Mouse (Mus musculus) bone marrow macrophage, adult 2 months (primary cell): ENCODE results near the gene Kcnk7. TPM values are rescaled to one million over a fixed set of nuclear protein-coding genes. Genes with fewer than 3 reads are reported as not detected.

Experiments
- H3K27ac ChIP-seq: 2 replicates; pipeline ENCODE4 v1.5.1; 2012; ENCODE audit warnings: low read depth, low read length; ENCODE audit not compliant: insufficient read depth
- H3K4me1 ChIP-seq: 2 replicates; pipeline ENCODE4 v1.6.1; 2012; ENCODE audit warnings: low read length; ENCODE audit not compliant: control insufficient read depth, insufficient read depth
- H3K4me3 ChIP-seq: 2 replicates; pipeline ENCODE4 v1.5.1; 2012; ENCODE audit warnings: mild to moderate bottlenecking, low read length, moderate library complexity; ENCODE audit not compliant: insufficient read depth
- CTCF ChIP-seq: IDR thresholded peaks from 2 replicates; pipeline ENCODE4 v1.5.1; 2012; ENCODE audit warnings: low read depth, mild to moderate bottlenecking, low read length, moderate library complexity
- POLR2A ChIP-seq: IDR thresholded peaks from 2 replicates; pipeline ENCODE4 v1.6.1; 2012; ENCODE audit warnings: mild to moderate bottlenecking, low read depth, low read length, borderline replicate concordance
- polyA plus RNA-seq: library from polyadenylated mRNA; stranded (reverse); fragments of >200 nt; gene quantifications from 2 replicates; pipeline ENCODE4 v1.2.4, GENCODE M21; 2012; ENCODE audit not compliant: missing spikeins, insufficient read depth, insufficient read length

Gene Kcnk7
- polyA plus RNA-seq, 1 experiment, result not detected

DNA sequence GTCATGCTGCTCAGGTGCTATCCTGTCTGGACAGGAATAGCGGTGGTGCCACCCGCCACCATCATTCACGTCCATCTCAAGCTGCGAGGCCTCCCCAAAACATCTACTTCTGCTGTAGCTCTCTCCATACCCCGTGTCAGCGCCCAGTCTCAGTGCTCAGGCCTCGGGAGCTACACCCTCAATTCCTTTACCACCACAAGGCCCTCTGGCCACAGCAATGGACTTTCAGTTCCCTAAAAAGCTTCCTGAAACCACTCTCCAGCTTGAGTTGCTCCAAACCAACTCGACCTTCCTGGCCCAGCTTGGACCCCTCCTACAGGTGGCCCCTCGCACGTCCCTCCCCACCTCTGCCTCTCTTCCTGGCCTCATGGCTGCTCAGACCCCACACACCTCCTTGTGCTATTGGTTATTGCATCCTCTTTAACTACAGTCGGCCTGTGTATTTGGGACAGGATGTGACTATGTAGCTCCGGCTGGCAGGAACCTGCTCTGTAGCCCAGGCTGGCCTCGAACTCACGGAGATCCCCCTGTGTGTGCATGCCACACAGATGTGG is 7.8 kb downstream of the Kcnk7 start:
- no peak overlapping the region for H3K4me3 ChIP-seq
- no peak for TF ChIP-seq POLR2A
- TF ChIP-seq CTCF, result no peak
- peak overlapping the region; percentile 80 for H3K27ac ChIP-seq
- H3K4me1 ChIP-seq, result peaks cover 33% of the 10 kb centered on the region

- Histone ChIP-seq H3K4me3 (peak overlapping the region; percentile 26), H3K27ac (peak overlapping the region; percentile 65), H3K4me1 (peaks cover 33% of the 10 kb centered on the region)
- no peak for TF ChIP-seq POLR2A
- no peak for TF ChIP-seq CTCF
Measured at GRCm38 (mm10) chr19:5713255-5713654, 9.1 kb downstream of the Kcnk7 start.

DNA sequence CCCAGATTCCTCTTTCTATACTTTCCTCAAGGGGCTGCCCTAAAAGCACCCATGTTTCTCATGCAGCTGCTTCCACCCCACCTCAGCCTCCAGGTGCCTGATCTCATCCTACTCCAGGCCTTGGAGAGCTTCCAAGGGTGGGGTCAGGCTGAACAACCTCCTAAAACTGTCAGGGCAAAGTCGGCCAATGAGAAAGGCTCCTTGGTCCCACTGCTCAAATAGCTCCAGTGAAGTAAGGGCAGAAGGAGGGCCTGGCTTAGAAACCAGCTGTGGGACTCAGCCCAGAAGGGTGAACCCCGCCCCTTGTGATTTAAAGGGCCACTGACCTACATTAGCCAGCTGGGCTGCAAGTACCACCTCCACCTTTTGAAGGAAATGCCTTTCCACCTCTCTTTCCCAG is 9.6 kb downstream of the Kcnk7 start:
- peaks cover 33% of the 10 kb centered on the region for H3K4me1 ChIP-seq
- TF ChIP-seq CTCF (no peak), POLR2A (no peak)

GRCm38 (mm10) chr19:5715793-5716688 is 11.9 kb downstream of the Kcnk7 start:
- Histone ChIP-seq H3K27ac (no peak overlapping the region), H3K4me1 (peaks cover 28% of the 10 kb centered on the region), H3K4me3 (no peak overlapping the region)
- no peak for TF ChIP-seq CTCF
- TF ChIP-seq POLR2A, result no peak

More for the DNA sequence above, 9.6 kb downstream of the Kcnk7 start:
- Histone ChIP-seq H3K4me3 (peak overlapping the region; percentile 26), H3K27ac (peak overlapping the region; percentile 65)

DNA sequence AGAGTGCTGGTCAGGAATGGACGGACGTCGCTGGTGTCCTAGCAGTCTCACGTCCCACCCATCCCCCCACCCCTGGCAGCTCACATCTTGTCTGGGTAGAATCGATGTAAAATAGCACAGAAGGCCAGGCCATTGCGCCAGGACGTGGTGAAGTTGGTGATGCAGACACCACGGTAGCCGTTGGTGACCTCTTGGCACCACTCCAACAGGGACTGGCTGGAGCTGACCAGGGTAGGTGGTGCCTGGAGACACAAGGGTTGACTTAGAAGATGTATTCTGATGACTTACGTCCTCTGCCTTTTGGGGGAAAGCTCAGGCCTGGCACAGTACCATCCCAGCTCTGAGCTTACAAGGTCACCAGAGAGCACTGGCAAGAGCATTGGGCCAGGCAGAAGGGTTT is 12.8 kb downstream of the Kcnk7 start:
- Histone ChIP-seq H3K4me1 (peaks cover 21% of the 10 kb centered on the region), H3K4me3 (no peak overlapping the region), H3K27ac (no peak overlapping the region)
- TF ChIP-seq CTCF, result no peak
- no peak for TF ChIP-seq POLR2A

GRCm38 (mm10) chr19:5721233-5721632 is 17.1 kb downstream of the Kcnk7 start:
- Histone ChIP-seq H3K4me1 (peaks cover 16% of the 10 kb centered on the region), H3K4me3 (no peak overlapping the region), H3K27ac (no peak overlapping the region)
- TF ChIP-seq POLR2A (no peak), CTCF (no peak)

DNA sequence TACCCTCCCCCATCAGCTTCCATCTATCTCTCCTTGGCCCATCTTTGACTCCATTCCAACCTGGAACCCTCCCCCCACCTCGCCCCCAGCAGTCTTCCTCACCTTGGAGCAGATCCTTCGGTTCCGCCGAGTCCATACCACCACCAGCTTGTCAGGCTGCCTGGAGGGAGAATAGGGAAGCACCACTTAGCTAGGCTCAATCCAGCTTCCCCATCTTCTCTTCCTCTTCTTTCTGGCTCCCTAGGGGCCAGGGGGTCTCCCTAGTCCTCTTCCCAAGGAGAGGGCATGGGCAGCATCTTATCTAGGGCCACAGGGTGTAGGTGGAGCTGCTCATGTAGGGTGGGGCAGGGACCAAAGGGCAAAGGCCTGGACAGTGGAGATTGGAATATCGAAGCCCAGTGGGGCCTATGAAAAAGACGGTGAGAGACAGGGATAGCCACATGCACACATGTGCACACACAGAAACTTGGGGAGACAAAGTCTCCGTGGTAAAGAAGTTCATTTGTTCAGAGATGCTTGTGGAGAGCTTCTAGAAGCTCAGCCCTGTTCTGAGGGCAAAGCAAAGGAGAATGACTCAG is 18.8 kb downstream of the Kcnk7 start:
- TF ChIP-seq POLR2A (no peak), CTCF (no peak)
- peak overlapping the region; percentile 58 for H3K4me3 ChIP-seq
- peaks cover 23% of the 10 kb centered on the region for H3K4me1 ChIP-seq
- H3K27ac ChIP-seq, result peak overlapping the region; percentile 85

DNA sequence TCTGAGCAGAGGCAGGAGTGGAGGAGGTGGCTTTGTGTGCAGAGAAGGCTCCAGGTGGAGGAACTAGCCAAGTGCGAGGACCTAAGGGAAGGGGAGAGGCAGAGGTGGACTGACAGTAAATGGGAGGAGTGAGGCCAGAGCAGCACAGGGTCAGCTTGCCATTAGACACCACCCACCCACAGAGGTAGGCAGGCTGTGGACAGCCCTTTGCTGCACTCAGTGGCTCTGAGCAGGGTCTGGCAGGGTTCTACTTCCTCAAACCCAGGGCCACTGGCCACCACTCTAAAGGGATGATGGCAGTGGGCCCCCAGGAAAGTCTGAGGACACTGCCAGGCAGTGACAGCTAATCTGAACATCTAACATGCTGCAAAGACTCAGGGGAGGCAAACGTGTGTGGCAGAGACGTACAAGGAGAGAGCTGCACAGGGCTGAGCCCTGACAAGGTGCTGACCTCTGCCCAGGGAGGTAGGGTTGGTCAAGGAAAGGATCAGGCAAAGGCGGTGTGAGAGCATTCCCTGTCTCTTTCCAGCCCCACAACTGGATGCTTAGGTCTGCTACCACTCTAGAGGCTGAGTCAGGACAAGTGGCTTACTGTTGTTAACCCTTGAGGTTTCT is 19.9 kb downstream of the Kcnk7 start:
- Histone ChIP-seq H3K4me1 (peaks cover 23% of the 10 kb centered on the region), H3K27ac (peak overlapping the region; percentile 85), H3K4me3 (peak overlapping the region; percentile 58)
- TF ChIP-seq POLR2A, result no peak
- TF ChIP-seq CTCF, result no peak

GRCm38 (mm10) chr19:5724549-5724941 is 20.4 kb downstream of the Kcnk7 start:
- TF ChIP-seq CTCF (no peak), POLR2A (0 out of 2 replicates have a peak, but pooled peaks have one; percentile 27)
- Histone ChIP-seq H3K27ac (peak overlapping the region; percentile 97), H3K4me1 (peaks cover 23% of the 10 kb centered on the region), H3K4me3 (peak overlapping the region; percentile 86)
